Mouse (Mus musculus) neural tube, embryonic 14.5 days (tissue): ENCODE data around the gene Slc7a9. TPM values are rescaled to one million over a fixed set of nuclear protein-coding genes. Genes with fewer than 3 reads are reported as not detected.

Experiments used
- ATAC-seq: fragments of 200-750 bp; cut with Nextera tagmentation; 2 replicates; pipeline ENCODE4 v1.8.0; 2017; ENCODE audit warnings: low read depth, mild to moderate bottlenecking, moderate TSS enrichment, moderate library complexity
- H3K27ac ChIP-seq: fragments of 300-500 bp; sonication (generic); 2 replicates; pipeline ENCODE4 v1.5.1; 2014; ENCODE audit warnings: low read depth, mild to moderate bottlenecking, control low read depth, low read length, moderate library complexity, mixed read lengths
- H3K27me3 ChIP-seq: fragments of 300-500 bp; sonication (generic); 2 replicates; pipeline ENCODE4 v1.6.1; 2014; ENCODE audit warnings: low read length; ENCODE audit not compliant: control insufficient read depth, insufficient read depth
- H3K36me3 ChIP-seq: fragments of 300-500 bp; sonication (generic); 2 replicates; pipeline ENCODE4 v1.6.1; 2014; ENCODE audit warnings: low read length, mixed read lengths; ENCODE audit not compliant: control insufficient read depth, insufficient read depth
- H3K4me1 ChIP-seq: fragments of 300-500 bp; sonication (generic); 2 replicates; pipeline ENCODE4 v1.6.1; 2014; ENCODE audit warnings: low read length; ENCODE audit not compliant: control insufficient read depth, insufficient read depth
- H3K4me2 ChIP-seq: fragments of 300-500 bp; sonication (generic); 2 replicates; pipeline ENCODE4 v1.6.1; 2014; ENCODE audit warnings: mild to moderate bottlenecking, low read depth, low read length, control low read depth
- H3K4me3 ChIP-seq: fragments of 300-500 bp; sonication (generic); 2 replicates; pipeline ENCODE4 v1.5.1; 2014; ENCODE audit warnings: low read depth, low read length, control low read depth, mixed read lengths
- H3K9ac ChIP-seq: fragments of 300-500 bp; sonication (generic); replicated peaks from 2 replicates; pipeline ENCODE4 v1.6.1; 2014; ENCODE audit warnings: low read depth, mild to moderate bottlenecking, control low read depth, low read length, mixed read lengths
- H3K9me3 ChIP-seq: fragments of 300-500 bp; sonication (generic); 2 replicates; pipeline ENCODE4 v1.6.1; 2016; ENCODE audit warnings: low read length; ENCODE audit not compliant: control insufficient read depth
- WGBS: fragments of 180-500 bp; shearing (Covaris S2); extraction: QIAGEN DNeasy Blood & Tissue Kit; methylation state at CpG from one replicate; pipeline ENCODE4 v1.1.7; 2014; 5-methylcytosine and 5-hydroxymethylcytosine counted together
- polyA plus RNA-seq: library from polyadenylated mRNA; unstranded; fragments of >200 nt; fragmentation: Nextera tagmentation; extraction: Ambion mirVana; gene quantifications from 2 replicates; pipeline ENCODE4 v1.2.1, GENCODE M21; 2014

Gene Slc7a9
- 0.19 TPM in 1 of 2 replicates, not detected in the other for polyA plus RNA-seq

GRCm38 (mm10) chr7:35447996-35448846, at the start of gene Slc7a9:
Gene Slc7a9, plus strand, starts transcription at chr7:35448796.
- no peak within 1 kb of the TSS for H3K27ac ChIP-seq
- H3K36me3 ChIP-seq: no peaks in the 10 kb centered on the region
- H3K9me3 ChIP-seq: no peaks in the 10 kb centered on the region
- ATAC-seq: no peak
- no peaks in the 10 kb centered on the region for H3K27me3 ChIP-seq
- no peak within 1 kb of the TSS for H3K4me3 ChIP-seq
- no peaks in the 10 kb centered on the region for H3K4me1 ChIP-seq
- H3K4me2 ChIP-seq: no peak within 1 kb of the TSS
- no peak within 1 kb of the TSS for H3K9ac ChIP-seq
- 24% methylated on average over 15 of the region's 15 CpGs for WGBS

- H3K27me3 ChIP-seq: no peaks in the 10 kb centered on the region
- peaks cover 8% of the 10 kb centered on the region; the same call in 1 of the 2 replicates for H3K36me3 ChIP-seq
- 90% methylated on average over 4 of the region's 4 CpGs for WGBS
- peaks cover 8% of the 10 kb centered on the region for H3K4me1 ChIP-seq
- no peak overlapping the region for H3K9ac ChIP-seq
- H3K27ac ChIP-seq: no peak overlapping the region
- no peak for ATAC-seq
- H3K4me3 ChIP-seq: no peak overlapping the region
- no peak overlapping the region for H3K4me2 ChIP-seq
- no peaks in the 10 kb centered on the region for H3K9me3 ChIP-seq
Measured at GRCm38 (mm10) chr7:35401169-35401568, 47.4 kb upstream of the Slc7a9 start.

- WGBS: 66% methylated on average over 5 of the region's 5 CpGs
- H3K36me3 ChIP-seq: peaks cover 4% of the 10 kb centered on the region
- ATAC-seq: no peak
Measured at GRCm38 (mm10) chr7:35415226-35415625, 33.4 kb upstream of the Slc7a9 start.

GRCm38 (mm10) chr7:35415801-35416653, 32.6 kb upstream of the Slc7a9 start:
- Histone ChIP-seq H3K9me3 (no peaks in the 10 kb centered on the region), H3K36me3 (peaks cover 4% of the 10 kb centered on the region), H3K27ac (no peak overlapping the region), H3K27me3 (no peaks in the 10 kb centered on the region), H3K4me2 (no peak overlapping the region), H3K4me3 (no peak overlapping the region), H3K4me1 (no peaks in the 10 kb centered on the region), H3K9ac (no peak overlapping the region)
- 84% methylated on average over 9 of the region's 9 CpGs for WGBS
- no peak for ATAC-seq

More at GRCm38 (mm10) chr7:35415226-35415625, 33.4 kb upstream of the Slc7a9 start:
- H3K4me1 ChIP-seq: no peaks in the 10 kb centered on the region
- no peak overlapping the region for H3K4me2 ChIP-seq
- no peak overlapping the region for H3K27ac ChIP-seq
- no peak overlapping the region for H3K4me3 ChIP-seq
- no peaks in the 10 kb centered on the region for H3K27me3 ChIP-seq
- H3K9ac ChIP-seq: no peak overlapping the region
- H3K9me3 ChIP-seq: no peaks in the 10 kb centered on the region

GRCm38 (mm10) chr7:35416654-35416948, 32.0 kb upstream of the Slc7a9 start:
- H3K4me2 ChIP-seq: no peak overlapping the region
- 90% methylated on average over 5 of the region's 5 CpGs for WGBS
- H3K36me3 ChIP-seq: peaks cover 4% of the 10 kb centered on the region; the same call in 1 of the 2 replicates
- H3K27ac ChIP-seq: no peak overlapping the region
- H3K4me1 ChIP-seq: no peaks in the 10 kb centered on the region
- no peak overlapping the region for H3K4me3 ChIP-seq
- H3K27me3 ChIP-seq: no peaks in the 10 kb centered on the region
- no peaks in the 10 kb centered on the region for H3K9me3 ChIP-seq
- no peak for ATAC-seq
- no peak overlapping the region for H3K9ac ChIP-seq

GRCm38 (mm10) chr7:35423071-35423470, 25.5 kb upstream of the Slc7a9 start:
- 95% methylated on average over 10 of the region's 10 CpGs for WGBS
- H3K9ac ChIP-seq: no peak overlapping the region
- no peaks in the 10 kb centered on the region for H3K4me1 ChIP-seq
- no peak overlapping the region for H3K4me3 ChIP-seq
- ATAC-seq: no peak
- peaks cover 4% of the 10 kb centered on the region; the same call in 1 of the 2 replicates for H3K36me3 ChIP-seq
- H3K9me3 ChIP-seq: no peaks in the 10 kb centered on the region
- H3K4me2 ChIP-seq: no peak overlapping the region
- H3K27ac ChIP-seq: no peak overlapping the region
- no peaks in the 10 kb centered on the region for H3K27me3 ChIP-seq

- H3K36me3 ChIP-seq: peaks cover 15% of the 10 kb centered on the region
Measured at GRCm38 (mm10) chr7:35428146-35428545, 20.4 kb upstream of the Slc7a9 start.

GRCm38 (mm10) chr7:35435266-35435665, 13.3 kb upstream of the Slc7a9 start:
- H3K4me1 ChIP-seq: no peaks in the 10 kb centered on the region
- no peaks in the 10 kb centered on the region for H3K9me3 ChIP-seq
- peaks cover 45% of the 10 kb centered on the region for H3K36me3 ChIP-seq
- H3K27ac ChIP-seq: no peak overlapping the region
- no peak overlapping the region for H3K4me2 ChIP-seq
- H3K27me3 ChIP-seq: no peaks in the 10 kb centered on the region
- WGBS: 80% methylated on average over 9 of the region's 9 CpGs
- no peak overlapping the region for H3K9ac ChIP-seq
- no peak overlapping the region for H3K4me3 ChIP-seq
- no peak for ATAC-seq

More at GRCm38 (mm10) chr7:35428146-35428545, 20.4 kb upstream of the Slc7a9 start:
- Histone ChIP-seq H3K27ac (no peak overlapping the region), H3K9me3 (no peaks in the 10 kb centered on the region), H3K4me2 (no peak overlapping the region), H3K4me3 (no peak overlapping the region), H3K27me3 (no peaks in the 10 kb centered on the region), H3K4me1 (no peaks in the 10 kb centered on the region), H3K9ac (no peak overlapping the region)
- WGBS: 97% methylated on average over 10 of the region's 10 CpGs
- no peak for ATAC-seq

- Histone ChIP-seq H3K9ac (no peak overlapping the region), H3K36me3 (no peaks in the 10 kb centered on the region), H3K4me1 (no peaks in the 10 kb centered on the region), H3K4me3 (no peak overlapping the region), H3K9me3 (no peaks in the 10 kb centered on the region), H3K4me2 (no peak overlapping the region), H3K27ac (no peak overlapping the region), H3K27me3 (no peaks in the 10 kb centered on the region)
- ATAC-seq: no peak
- 50% methylated on average over 4 of the region's 4 CpGs for WGBS
Measured at GRCm38 (mm10) chr7:35447501-35447900, 1.1 kb upstream of the Slc7a9 start.
